Mouse (Mus musculus): Measurements from ENCODE around the gene Mgarp.

DNA sequence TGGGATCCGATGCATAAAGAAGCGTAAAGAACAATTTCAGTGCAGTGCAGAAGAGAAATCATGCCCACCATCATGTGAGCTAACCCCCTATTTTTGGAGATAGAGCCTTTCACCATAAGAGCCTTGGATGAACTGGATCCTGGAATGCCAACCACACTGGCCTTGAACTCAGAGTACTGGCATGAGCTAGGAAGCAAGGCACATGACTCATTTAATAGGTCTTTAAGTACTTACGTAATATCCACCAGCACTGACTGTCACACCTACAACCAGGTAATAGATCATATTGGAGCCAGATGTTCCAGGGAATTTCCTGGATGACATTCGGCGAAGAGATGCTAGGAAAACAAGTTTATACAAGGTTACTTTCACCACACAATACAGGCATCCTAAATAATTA is 4.9 kb downstream of the Mgarp start:
- TF ChIP-seq TBP (IDR thresholded peaks at IDR 0.05; ENCODE audit: low read depth, low read length) (no peak), EP300 (IDR thresholded peaks at IDR 0.05; ENCODE audit: low read depth in 1 of 2, low read length in 2 of 2) (no peak), GATA1 (IDR thresholded peaks at IDR 0.05; ENCODE audit: low read depth, low read length) (no peak), MXI1 (IDR thresholded peaks at IDR 0.05; ENCODE audit: low read depth, low read length) (no peak), TCF12 (IDR thresholded peaks at IDR 0.05; ENCODE audit: low read depth, low read length) (no peak), CHD2 (IDR thresholded peaks at IDR 0.05; ENCODE audit: low read length) (no peak)

Measured in MEL (cell line).